Mouse (Mus musculus): Measurements from ENCODE around the gene Recql5. TPM values are rescaled to one million over a fixed set of nuclear protein-coding genes. Genes with fewer than 3 reads are reported as not detected.

Recql5 gene
- polyA plus RNA-seq, 1 experiment from 2014 or later = 19.7 TPM

DNA sequence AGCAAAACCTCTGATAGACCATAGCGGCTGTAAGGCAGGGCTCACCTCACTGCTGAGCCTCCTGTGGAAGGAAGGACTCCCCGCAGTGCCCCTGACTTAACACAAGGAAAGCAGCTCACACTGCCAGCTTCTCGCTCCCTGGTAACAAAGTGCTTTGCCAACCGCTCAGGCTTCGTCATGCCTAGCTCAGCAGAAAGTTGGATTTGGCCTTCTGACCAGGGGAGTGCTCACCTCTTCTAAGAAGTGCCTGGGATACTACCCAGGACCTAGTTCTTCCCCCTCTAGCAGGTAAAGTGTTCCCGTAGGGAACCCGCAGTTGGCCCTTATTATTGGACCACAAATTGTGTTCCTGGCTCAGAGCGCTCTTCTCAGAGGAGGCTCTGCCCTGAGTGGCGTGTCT is 25.7 kb upstream of the Recql5 start:
- no peak overlapping the region for H3K4me2 ChIP-seq
- no peak overlapping the region for H3K4me3 ChIP-seq (replicated peaks)
- no peaks in the 10 kb centered on the region for H3K9me3 ChIP-seq (replicated peaks)
- ATAC-seq (ENCODE audit: low FRiP score) = no peak
- H3K36me3 ChIP-seq = peaks cover 64% of the 10 kb centered on the region
- peaks cover 31% of the 10 kb centered on the region for H3K4me1 ChIP-seq
- H3K27me3 ChIP-seq (replicated peaks) = no peaks in the 10 kb centered on the region
- no peak overlapping the region for H3K27ac ChIP-seq (replicated peaks)
- no peak overlapping the region for H3K9ac ChIP-seq (replicated peaks)
- WGBS = 92% methylated on average over 9 of the region's 9 CpGs

DNA sequence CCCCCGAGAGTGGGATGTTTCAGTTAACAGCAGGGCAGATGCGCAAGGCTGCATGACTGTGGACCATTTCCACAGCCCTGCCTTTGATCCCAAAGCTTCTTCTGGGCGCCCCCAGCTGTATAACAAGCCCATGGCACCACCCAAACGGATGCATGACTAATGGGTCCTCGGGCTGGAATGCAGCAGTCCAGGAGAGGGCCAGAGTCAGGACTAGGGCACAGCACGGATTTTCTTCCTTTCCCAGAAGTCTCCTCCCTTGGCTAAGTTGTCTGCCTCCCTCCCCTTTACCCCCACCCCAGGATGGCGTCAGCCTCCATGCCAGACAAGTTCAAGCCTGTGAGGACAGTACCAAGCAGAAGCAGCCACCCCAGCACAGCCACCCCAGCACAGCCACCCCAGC is 24.7 kb upstream of the Recql5 start:
- H3K27me3 ChIP-seq (replicated peaks) = no peaks in the 10 kb centered on the region
- peaks cover 60% of the 10 kb centered on the region for H3K36me3 ChIP-seq
- WGBS = 53% methylated on average over 7 of the region's 7 CpGs
- no peak overlapping the region for H3K9ac ChIP-seq (replicated peaks)
- H3K4me3 ChIP-seq (replicated peaks) = no peak overlapping the region
- peaks cover 31% of the 10 kb centered on the region for H3K4me1 ChIP-seq
- no peak overlapping the region for H3K4me2 ChIP-seq
- H3K9me3 ChIP-seq (replicated peaks) = no peaks in the 10 kb centered on the region
- H3K27ac ChIP-seq (replicated peaks) = no peak overlapping the region
- ATAC-seq (ENCODE audit: low FRiP score) = no peak

DNA sequence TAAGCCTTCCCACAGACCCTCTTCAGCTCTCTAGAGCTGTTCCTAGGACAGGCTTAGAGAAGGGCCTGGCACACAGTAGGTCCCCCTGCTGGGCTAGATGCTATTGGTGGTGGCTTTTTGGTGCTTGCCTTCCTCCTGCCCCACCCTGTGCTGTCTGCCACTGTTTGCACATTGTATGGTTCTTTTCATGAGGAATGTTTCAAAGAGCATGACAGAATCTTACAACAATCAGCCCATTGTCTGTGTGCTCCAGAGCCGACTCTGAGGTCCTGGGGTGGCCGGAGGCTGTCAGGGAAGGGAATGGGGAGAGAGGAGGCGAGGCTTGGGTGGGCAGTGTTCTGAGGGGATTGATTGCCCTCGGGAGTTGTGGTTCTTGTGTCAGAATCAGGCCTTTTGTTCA is 23.2 kb upstream of the Recql5 start:
- H3K36me3 ChIP-seq = peaks cover 60% of the 10 kb centered on the region
- H3K4me2 ChIP-seq = no peak overlapping the region
- H3K4me3 ChIP-seq (replicated peaks) = no peak overlapping the region
- peaks cover 31% of the 10 kb centered on the region for H3K4me1 ChIP-seq
- WGBS = 13% methylated on average over 4 of the region's 4 CpGs
- ATAC-seq (ENCODE audit: low FRiP score) = peak; percentile 53; the same call in 1 of the 2 replicates
- H3K9me3 ChIP-seq (replicated peaks) = no peaks in the 10 kb centered on the region
- no peaks in the 10 kb centered on the region for H3K27me3 ChIP-seq (replicated peaks)
- H3K9ac ChIP-seq (replicated peaks) = no peak overlapping the region
- H3K27ac ChIP-seq (replicated peaks) = peak overlapping the region; percentile 68

GRCm38 (mm10) chr11:115955195-115955858 is 22.1 kb upstream of the Recql5 start:
- Histone ChIP-seq H3K9ac (replicated peaks) (no peak overlapping the region), H3K27me3 (replicated peaks) (no peaks in the 10 kb centered on the region), H3K9me3 (replicated peaks) (no peaks in the 10 kb centered on the region), H3K36me3 (peaks cover 52% of the 10 kb centered on the region), H3K4me1 (peaks cover 33% of the 10 kb centered on the region), H3K4me2 (no peak overlapping the region), H3K27ac (replicated peaks) (peak overlapping the region; percentile 71), H3K4me3 (replicated peaks) (no peak overlapping the region)
- WGBS = 55% methylated on average over 10 of the region's 10 CpGs
- ATAC-seq (ENCODE audit: low FRiP score) = no peak

DNA sequence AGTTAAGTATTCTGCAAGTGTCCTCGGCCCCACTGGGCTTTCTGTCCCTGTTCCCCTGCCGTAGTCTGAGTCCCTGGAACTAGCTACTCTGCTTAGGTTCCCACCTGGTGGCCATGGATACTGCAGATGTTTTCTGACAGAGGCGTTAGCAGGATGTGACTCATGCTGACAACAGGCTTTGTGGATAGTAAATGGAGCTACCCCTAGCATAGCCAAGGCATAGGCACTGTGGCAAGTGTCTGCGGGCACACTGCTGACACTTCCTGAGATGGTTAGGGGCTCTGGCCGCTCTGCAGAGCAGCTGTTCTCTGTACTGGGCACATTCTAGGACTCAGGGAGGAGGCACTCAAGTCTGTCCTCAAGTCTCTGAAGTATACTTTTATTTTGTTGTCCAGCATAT is 21.4 kb upstream of the Recql5 start:
- Histone ChIP-seq H3K4me2 (no peak overlapping the region), H3K9ac (replicated peaks) (no peak overlapping the region), H3K9me3 (replicated peaks) (no peaks in the 10 kb centered on the region), H3K36me3 (peaks cover 48% of the 10 kb centered on the region), H3K4me3 (replicated peaks) (no peak overlapping the region), H3K27ac (replicated peaks) (peak overlapping the region; percentile 71), H3K27me3 (replicated peaks) (no peaks in the 10 kb centered on the region), H3K4me1 (peaks cover 39% of the 10 kb centered on the region)
- WGBS = 77% methylated on average over 5 of the region's 5 CpGs
- ATAC-seq (ENCODE audit: low FRiP score) = no peak

GRCm38 (mm10) chr11:115950719-115951118 is 17.4 kb upstream of the Recql5 start:
- 48% methylated on average over 2 of the region's 2 CpGs for WGBS
- H3K36me3 ChIP-seq = peaks cover 52% of the 10 kb centered on the region
- ATAC-seq (ENCODE audit: low FRiP score) = peak; percentile 72
- no peak overlapping the region for H3K4me2 ChIP-seq
- H3K27ac ChIP-seq (replicated peaks) = peak overlapping the region; percentile 80
- H3K9me3 ChIP-seq (replicated peaks) = no peaks in the 10 kb centered on the region
- H3K4me3 ChIP-seq (replicated peaks) = no peak overlapping the region
- no peaks in the 10 kb centered on the region for H3K27me3 ChIP-seq (replicated peaks)
- H3K9ac ChIP-seq (replicated peaks) = no peak overlapping the region
- H3K4me1 ChIP-seq = peaks cover 30% of the 10 kb centered on the region

GRCm38 (mm10) chr11:115948316-115948715 is 15.0 kb upstream of the Recql5 start:
- Histone ChIP-seq H3K9ac (replicated peaks) (no peak overlapping the region), H3K4me3 (replicated peaks) (no peak overlapping the region), H3K36me3 (peaks cover 49% of the 10 kb centered on the region), H3K27me3 (replicated peaks) (no peaks in the 10 kb centered on the region), H3K27ac (replicated peaks) (no peak overlapping the region), H3K4me1 (peaks cover 15% of the 10 kb centered on the region; the same call in 1 of the 2 replicates), H3K4me2 (no peak overlapping the region), H3K9me3 (replicated peaks) (no peaks in the 10 kb centered on the region)
- ATAC-seq (ENCODE audit: low FRiP score) = no peak
- 79% methylated on average over 9 of the region's 9 CpGs for WGBS

DNA sequence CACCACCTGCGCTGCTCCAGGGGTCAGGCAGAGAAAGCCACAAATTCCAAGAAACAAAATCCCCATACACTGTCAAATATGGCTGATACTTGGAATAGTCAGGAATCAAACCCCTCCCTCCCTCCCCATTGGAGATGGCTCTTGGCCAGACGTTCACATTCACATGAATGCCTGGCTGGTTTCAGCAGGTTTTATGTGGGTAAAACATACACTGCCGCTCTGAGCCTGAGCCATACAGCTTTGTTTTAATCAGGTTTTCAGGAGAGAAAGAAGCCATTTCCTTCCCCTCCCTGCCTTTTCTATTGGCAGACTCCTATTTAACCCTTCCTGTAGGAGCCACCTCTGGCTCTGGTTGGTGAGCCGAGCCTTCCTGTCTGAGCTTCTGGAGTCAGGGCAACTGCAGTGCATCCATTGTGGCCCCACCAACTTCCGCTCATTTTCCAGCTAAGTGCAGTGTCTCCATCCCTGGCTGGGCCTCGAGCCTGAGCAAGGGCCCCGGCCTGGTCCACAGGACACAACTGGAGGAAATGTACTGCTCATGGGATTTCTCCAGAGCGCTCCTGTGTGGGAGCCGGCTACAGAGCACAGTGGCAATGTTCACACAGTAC is 13.0 kb upstream of the Recql5 start:
- ATAC-seq (ENCODE audit: low FRiP score) = no peak
- H3K27ac ChIP-seq (replicated peaks) = no peak overlapping the region
- H3K9ac ChIP-seq (replicated peaks) = no peak overlapping the region
- H3K4me3 ChIP-seq (replicated peaks) = no peak overlapping the region
- H3K9me3 ChIP-seq (replicated peaks) = no peaks in the 10 kb centered on the region
- H3K27me3 ChIP-seq (replicated peaks) = no peaks in the 10 kb centered on the region
- peaks cover 15% of the 10 kb centered on the region; the same call in 1 of the 2 replicates for H3K4me1 ChIP-seq
- H3K4me2 ChIP-seq = no peak overlapping the region
- 83% methylated on average over 9 of the region's 9 CpGs for WGBS
- H3K36me3 ChIP-seq = peaks cover 42% of the 10 kb centered on the region

DNA sequence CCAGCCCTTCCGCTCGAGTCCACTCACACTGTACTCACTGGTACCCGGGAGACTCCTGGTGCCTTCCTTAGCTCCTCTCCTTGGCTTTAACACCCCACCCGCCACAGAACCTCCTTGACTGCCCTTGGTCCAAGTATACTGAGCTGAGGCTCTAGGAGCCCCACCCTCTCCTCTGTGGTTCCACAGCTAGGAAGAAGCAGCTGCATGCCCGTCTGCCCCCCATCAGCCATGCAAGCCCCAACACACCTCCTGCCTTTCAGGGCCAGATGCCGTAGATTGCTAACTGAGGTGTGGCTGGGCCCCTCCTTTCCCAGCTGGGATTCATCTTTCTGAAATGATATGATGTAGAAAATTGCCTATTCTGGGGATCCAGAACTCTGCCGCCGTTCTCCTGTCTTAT is 12.0 kb upstream of the Recql5 start:
- Histone ChIP-seq H3K4me3 (replicated peaks) (no peak overlapping the region), H3K9ac (replicated peaks) (no peak overlapping the region), H3K4me1 (peaks cover 12% of the 10 kb centered on the region; the same call in 1 of the 2 replicates), H3K27me3 (replicated peaks) (no peaks in the 10 kb centered on the region), H3K9me3 (replicated peaks) (no peaks in the 10 kb centered on the region), H3K4me2 (no peak overlapping the region), H3K36me3 (peaks cover 49% of the 10 kb centered on the region), H3K27ac (replicated peaks) (no peak overlapping the region)
- WGBS = 95% methylated on average over 8 of the region's 8 CpGs
- ATAC-seq (ENCODE audit: low FRiP score) = no peak

DNA sequence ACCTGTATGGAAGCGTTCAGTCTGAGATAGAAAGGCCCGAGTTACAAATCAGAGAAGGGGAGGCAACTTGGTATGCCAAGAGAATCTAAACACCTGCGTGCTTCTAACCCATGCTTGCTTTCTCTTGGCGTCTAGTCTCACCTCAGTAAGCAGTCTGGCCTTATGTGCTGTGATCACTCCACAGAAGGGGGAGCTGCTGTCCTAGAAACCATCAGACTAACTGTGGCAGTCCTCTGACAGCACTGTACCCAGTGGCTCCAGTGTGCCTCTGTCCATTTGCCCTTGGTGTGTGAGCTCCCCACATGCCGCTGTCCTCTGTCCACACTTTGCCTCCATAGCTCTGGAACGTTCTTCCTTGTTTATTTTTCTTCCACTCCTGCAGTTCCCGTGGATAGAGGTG is 8.7 kb upstream of the Recql5 start:
- WGBS = 86% methylated on average over 7 of the region's 7 CpGs

DNA sequence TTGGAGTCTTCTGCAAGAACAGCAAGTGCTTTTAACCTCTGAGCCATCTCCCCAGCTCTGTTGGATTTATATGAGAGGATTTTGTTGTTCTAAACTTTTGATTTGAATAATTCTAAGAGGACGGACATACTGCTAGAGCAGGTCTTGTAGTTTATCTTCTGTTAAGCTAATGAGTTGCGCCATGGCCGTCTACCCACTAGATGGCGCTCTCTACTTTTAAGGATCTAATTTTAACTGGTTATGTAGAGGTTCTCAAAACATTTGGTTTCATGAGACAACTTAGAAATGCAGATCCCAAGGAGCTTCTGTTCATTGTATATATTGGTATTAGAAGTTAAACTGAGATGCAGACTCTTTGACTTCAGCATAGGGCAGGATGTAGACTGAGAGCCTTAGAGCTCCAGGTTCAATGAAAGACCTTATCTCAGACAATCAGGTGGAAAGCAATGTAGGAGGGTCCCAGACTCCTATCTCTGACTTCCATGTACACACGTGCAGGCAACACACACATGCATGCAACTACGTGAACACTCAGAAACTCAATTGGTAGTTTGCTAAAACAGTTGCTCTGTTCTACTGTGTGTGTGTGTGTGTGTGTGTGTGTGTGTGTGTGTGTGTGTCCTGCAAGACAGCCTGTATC is 6.5 kb upstream of the Recql5 start:
- ATAC-seq (ENCODE audit: low FRiP score) = no peak
- Histone ChIP-seq H3K9ac (replicated peaks) (no peak overlapping the region), H3K27ac (replicated peaks) (no peak overlapping the region), H3K4me3 (replicated peaks) (no peak overlapping the region), H3K27me3 (replicated peaks) (no peaks in the 10 kb centered on the region), H3K36me3 (peaks cover 61% of the 10 kb centered on the region), H3K9me3 (replicated peaks) (no peaks in the 10 kb centered on the region), H3K4me1 (peaks cover 17% of the 10 kb centered on the region), H3K4me2 (no peak overlapping the region)
- 41% methylated on average over 6 of the region's 6 CpGs for WGBS

More for the DNA sequence above, 8.7 kb upstream of the Recql5 start:
- Histone ChIP-seq H3K27me3 (replicated peaks) (no peaks in the 10 kb centered on the region), H3K9me3 (replicated peaks) (no peaks in the 10 kb centered on the region), H3K4me1 (no peaks in the 10 kb centered on the region), H3K4me3 (replicated peaks) (no peak overlapping the region), H3K4me2 (no peak overlapping the region), H3K36me3 (peaks cover 67% of the 10 kb centered on the region), H3K9ac (replicated peaks) (no peak overlapping the region), H3K27ac (replicated peaks) (no peak overlapping the region)
- no peak for ATAC-seq (ENCODE audit: low FRiP score)

GRCm38 (mm10) chr11:115933747-115934110 is 452 bp upstream of the Recql5 start:
- Histone ChIP-seq H3K4me1 (peaks cover 44% of the 10 kb centered on the region), H3K27me3 (replicated peaks) (no peaks in the 10 kb centered on the region), H3K9me3 (replicated peaks) (no peaks in the 10 kb centered on the region), H3K4me2 (peak overlapping the region; percentile 74), H3K27ac (replicated peaks) (peak overlapping the region; percentile 58), H3K4me3 (replicated peaks) (peak overlapping the region; percentile 62), H3K9ac (replicated peaks) (peak overlapping the region; percentile 55), H3K36me3 (peaks cover 25% of the 10 kb centered on the region)
- 1% methylated on average over 16 of the region's 16 CpGs for WGBS
- ATAC-seq (ENCODE audit: low FRiP score) = peak; percentile 61

All from neural tube, embryonic 15.5 days (tissue).